Mouse (Mus musculus) forebrain, postnatal 0 days (tissue): ENCODE data around the gene Cpt1a. TPM values are rescaled to one million over a fixed set of nuclear protein-coding genes. Genes with fewer than 3 reads are reported as not detected.

Experiments used
- ATAC-seq: fragments of 200-750 bp; cut with Nextera tagmentation; 2 replicates; pipeline ENCODE4 v1.8.0; 2017; ENCODE audit warnings: mild to moderate bottlenecking, moderate library complexity
- DNase-seq: peaks from one replicate; pipeline ENCODE4 v3.0.0-alpha.2; 2015
- H3K27ac ChIP-seq: fragments of 300-500 bp; sonication (generic); 2 replicates; pipeline ENCODE4 v1.5.1; 2014; ENCODE audit warnings: low read depth, mild to moderate bottlenecking, antibody characterized with exemption, low read length, moderate library complexity, mixed read lengths
- H3K27me3 ChIP-seq: fragments of 300-500 bp; sonication (generic); 2 replicates; pipeline ENCODE4 v1.6.1; 2014; ENCODE audit warnings: mild to moderate bottlenecking, low read length, mixed read lengths; ENCODE audit not compliant: insufficient read depth
- H3K36me3 ChIP-seq: fragments of 300-500 bp; sonication (generic); 2 replicates; pipeline ENCODE4 v1.6.1; 2014; ENCODE audit warnings: mild to moderate bottlenecking, moderate library complexity; ENCODE audit not compliant: insufficient read depth
- H3K4me1 ChIP-seq: fragments of 300-500 bp; sonication (generic); 2 replicates; pipeline ENCODE4 v1.6.1; 2014; ENCODE audit warnings: antibody characterized with exemption; ENCODE audit not compliant: insufficient read depth
- H3K4me2 ChIP-seq: fragments of 300-500 bp; sonication (generic); 2 replicates; pipeline ENCODE4 v1.6.1; 2014; ENCODE audit warnings: low read depth, mild to moderate bottlenecking, moderate library complexity
- H3K4me3 ChIP-seq: fragments of 300-500 bp; sonication (generic); 2 replicates; pipeline ENCODE4 v1.5.1; 2014; ENCODE audit warnings: low read depth, low read length, mixed read lengths
- H3K9ac ChIP-seq: fragments of 300-500 bp; sonication (generic); 2 replicates; pipeline ENCODE4 v1.6.1; 2014; ENCODE audit warnings: mild to moderate bottlenecking
- H3K9me3 ChIP-seq: fragments of 300-500 bp; sonication (generic); 2 replicates; pipeline ENCODE4 v1.6.1; 2016; ENCODE audit warnings: low read length
- CTCF ChIP-seq: sonication (generic); IDR thresholded peaks from 2 replicates; pipeline ENCODE4 v1.5.1; 2016; ENCODE audit warnings: antibody characterized with exemption, control low read depth, low read depth
- WGBS: fragments of 180-500 bp; shearing (Covaris S2); extraction: QIAGEN DNeasy Blood & Tissue Kit; methylation state at CpG from one replicate; pipeline ENCODE4 v1.1.7; 2014; 5-methylcytosine and 5-hydroxymethylcytosine counted together
- polyA plus RNA-seq: library from polyadenylated mRNA; unstranded; fragments of >200 nt; fragmentation: Nextera tagmentation; extraction: Ambion mirVana; gene quantifications from 2 replicates; pipeline ENCODE4 v1.2.1, GENCODE M21; 2015
- total RNA-seq: library from RNA; depleted of rRNA; stranded (reverse); fragments of >200 nt; gene quantifications from 2 replicates; pipeline ENCODE4 v1.2.3, GENCODE M21; 2014; rRNA removed

The Cpt1a gene
- total RNA-seq (13.7 and 17.2 TPM in 2 replicates), polyA plus RNA-seq (13.1 and 17.0 TPM in 2 replicates)

DNA sequence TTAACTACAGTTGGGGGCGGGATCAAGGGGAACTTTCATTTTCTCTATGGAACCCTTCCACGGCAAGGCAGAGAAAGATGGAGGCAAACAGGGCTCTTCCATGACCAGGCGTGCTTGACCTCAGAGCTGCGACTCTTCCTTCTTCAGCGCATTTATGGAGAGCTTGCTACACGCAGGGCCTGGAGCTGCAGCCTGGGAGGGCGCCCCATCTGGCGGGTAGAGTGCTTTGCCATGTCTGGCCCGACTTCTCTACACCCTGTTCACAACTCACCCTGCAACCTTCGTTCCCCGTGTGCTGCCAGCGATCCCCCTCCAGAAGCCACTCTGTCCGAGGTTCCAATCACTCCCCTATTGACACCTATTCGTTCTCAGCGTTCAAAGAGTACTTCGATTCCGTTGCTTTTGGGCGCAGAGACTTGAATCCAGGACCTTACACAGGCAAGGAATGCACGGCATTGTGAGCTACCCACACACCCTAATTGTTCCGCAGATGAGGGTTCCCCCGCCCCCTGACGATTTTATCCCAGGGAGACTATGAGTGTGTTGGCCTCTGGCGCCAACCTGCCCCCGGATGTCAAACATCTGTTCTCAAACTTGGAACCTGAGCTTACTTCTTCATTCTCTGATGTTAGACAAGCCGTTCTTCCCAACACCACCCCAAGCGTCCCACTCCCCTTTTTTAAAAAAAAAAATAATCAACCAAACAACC, at the start of gene Cpt1a:
Cpt1a (plus strand) TSS at position 74 of the 709 bp plus-strand sequence.
- no peak within 1 kb of the TSS for H3K27ac ChIP-seq

DNA sequence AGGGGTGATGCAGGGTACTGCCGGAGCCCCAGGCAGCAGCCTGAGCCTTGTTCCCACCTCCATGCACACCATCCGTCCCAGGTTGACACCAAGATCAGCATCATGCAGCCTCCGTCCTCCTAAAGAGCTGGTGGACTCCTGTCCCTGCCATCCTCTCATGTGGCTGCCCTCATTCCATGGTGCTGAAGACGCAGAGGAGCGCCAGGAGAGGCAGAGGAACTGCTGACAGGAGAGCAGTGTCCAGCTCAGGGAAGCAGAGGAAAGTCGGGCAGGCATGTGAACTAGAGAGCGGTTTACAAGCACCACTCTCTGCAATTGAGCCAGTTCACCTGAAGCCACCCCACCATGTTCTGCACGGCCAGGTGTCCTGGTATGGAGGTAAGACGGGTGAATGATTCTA, 48.8 kb upstream of the Cpt1a start:
- WGBS: 94% methylated on average over 9 of the region's 9 CpGs
- Histone ChIP-seq H3K36me3 (peaks cover 90% of the 10 kb centered on the region), H3K27ac (no peak overlapping the region), H3K4me3 (no peak overlapping the region), H3K4me2 (no peak overlapping the region), H3K27me3 (no peaks in the 10 kb centered on the region), H3K4me1 (no peaks in the 10 kb centered on the region), H3K9ac (no peak overlapping the region), H3K9me3 (no peaks in the 10 kb centered on the region)
- TF ChIP-seq CTCF: no peak
- no peak for ATAC-seq
- no peak for DNase-seq

More for the DNA sequence above, at the start of gene Cpt1a:
- no peaks in the 10 kb centered on the region for H3K36me3 ChIP-seq
- H3K4me1 ChIP-seq: 0 out of 2 replicates have a peak, but pooled peaks cover 11% of the 10 kb centered on the region
- peak within 1 kb of the TSS; percentile 52 for H3K4me3 ChIP-seq
- 5% methylated on average over 26 of the region's 26 CpGs for WGBS
- H3K4me2 ChIP-seq: peak within 1 kb of the TSS; percentile 83
- H3K9me3 ChIP-seq: no peaks in the 10 kb centered on the region
- H3K9ac ChIP-seq: peak within 1 kb of the TSS; percentile 43
- H3K27me3 ChIP-seq: peaks cover 4% of the 10 kb centered on the region
- DNase-seq (peak; percentile 35), ATAC-seq (no peak)
- TF ChIP-seq CTCF: peak; percentile 48

DNA sequence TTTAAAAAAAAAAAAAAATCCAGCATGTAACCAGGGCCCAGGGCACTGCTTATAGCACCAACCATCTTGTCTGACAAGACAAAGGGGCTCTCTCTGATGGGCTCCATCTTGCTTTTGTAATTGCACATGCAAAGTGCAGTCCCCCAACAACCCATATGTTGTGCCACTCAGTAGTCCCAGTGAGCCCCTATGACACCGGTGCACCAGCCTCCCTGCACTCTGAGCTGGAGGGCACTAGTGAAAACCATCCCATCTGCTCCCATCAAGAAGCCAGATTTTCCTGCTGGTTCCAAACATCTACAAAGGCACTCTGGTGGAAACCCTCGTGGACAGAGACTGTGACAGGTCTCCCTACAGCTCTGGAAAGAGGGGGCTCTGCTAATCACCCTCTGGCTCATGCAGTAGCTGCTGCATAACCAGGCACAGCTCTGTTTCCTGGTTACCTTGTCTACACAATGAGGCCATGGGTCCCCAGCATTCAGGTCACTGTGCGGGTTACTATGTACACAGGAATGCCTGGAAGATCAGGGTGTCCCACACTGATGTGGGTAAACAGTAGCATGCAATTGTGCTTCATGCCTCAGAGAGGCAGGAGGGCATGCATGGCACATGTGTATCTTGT, 46.3 kb upstream of the Cpt1a start:
- Histone ChIP-seq H3K9ac (no peak overlapping the region), H3K27ac (no peak overlapping the region), H3K4me1 (no peaks in the 10 kb centered on the region), H3K27me3 (no peaks in the 10 kb centered on the region), H3K9me3 (no peaks in the 10 kb centered on the region), H3K4me2 (no peak overlapping the region), H3K36me3 (peaks cover 81% of the 10 kb centered on the region), H3K4me3 (no peak overlapping the region)
- DNase-seq: no peak
- no peak for ATAC-seq
- TF ChIP-seq CTCF: no peak
- 86% methylated on average over 3 of the region's 3 CpGs for WGBS

DNA sequence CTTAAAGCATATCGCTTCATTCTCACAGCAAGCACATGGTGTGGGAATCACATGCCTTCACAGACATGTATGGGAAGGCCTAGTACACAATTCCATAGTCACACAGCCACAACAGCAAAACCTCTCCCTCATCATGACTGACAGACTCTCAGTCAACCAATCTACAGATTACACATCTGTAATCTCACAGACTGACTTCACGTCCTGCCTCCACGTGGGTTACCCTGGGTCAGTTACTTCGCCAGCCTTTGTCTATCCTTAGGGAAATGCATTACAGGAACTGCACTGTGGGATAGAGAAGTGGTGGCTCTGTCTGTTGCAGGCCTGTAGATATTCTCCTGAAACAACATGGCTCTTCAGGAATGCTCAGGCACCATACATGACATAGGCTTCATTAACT, 40.2 kb upstream of the Cpt1a start:
- WGBS: 70% methylated on average over 4 of the region's 4 CpGs
- no peak overlapping the region for H3K27ac ChIP-seq
- H3K9me3 ChIP-seq: no peaks in the 10 kb centered on the region
- H3K36me3 ChIP-seq: peaks cover 52% of the 10 kb centered on the region
- peaks cover 7% of the 10 kb centered on the region for H3K4me1 ChIP-seq
- peak overlapping the region; percentile 82 for H3K9ac ChIP-seq
- no peaks in the 10 kb centered on the region for H3K27me3 ChIP-seq
- H3K4me3 ChIP-seq: peak overlapping the region; percentile 80
- no peak for TF ChIP-seq CTCF
- peak overlapping the region; percentile 80 for H3K4me2 ChIP-seq
- ATAC-seq (no peak), DNase-seq (no peak)

DNA sequence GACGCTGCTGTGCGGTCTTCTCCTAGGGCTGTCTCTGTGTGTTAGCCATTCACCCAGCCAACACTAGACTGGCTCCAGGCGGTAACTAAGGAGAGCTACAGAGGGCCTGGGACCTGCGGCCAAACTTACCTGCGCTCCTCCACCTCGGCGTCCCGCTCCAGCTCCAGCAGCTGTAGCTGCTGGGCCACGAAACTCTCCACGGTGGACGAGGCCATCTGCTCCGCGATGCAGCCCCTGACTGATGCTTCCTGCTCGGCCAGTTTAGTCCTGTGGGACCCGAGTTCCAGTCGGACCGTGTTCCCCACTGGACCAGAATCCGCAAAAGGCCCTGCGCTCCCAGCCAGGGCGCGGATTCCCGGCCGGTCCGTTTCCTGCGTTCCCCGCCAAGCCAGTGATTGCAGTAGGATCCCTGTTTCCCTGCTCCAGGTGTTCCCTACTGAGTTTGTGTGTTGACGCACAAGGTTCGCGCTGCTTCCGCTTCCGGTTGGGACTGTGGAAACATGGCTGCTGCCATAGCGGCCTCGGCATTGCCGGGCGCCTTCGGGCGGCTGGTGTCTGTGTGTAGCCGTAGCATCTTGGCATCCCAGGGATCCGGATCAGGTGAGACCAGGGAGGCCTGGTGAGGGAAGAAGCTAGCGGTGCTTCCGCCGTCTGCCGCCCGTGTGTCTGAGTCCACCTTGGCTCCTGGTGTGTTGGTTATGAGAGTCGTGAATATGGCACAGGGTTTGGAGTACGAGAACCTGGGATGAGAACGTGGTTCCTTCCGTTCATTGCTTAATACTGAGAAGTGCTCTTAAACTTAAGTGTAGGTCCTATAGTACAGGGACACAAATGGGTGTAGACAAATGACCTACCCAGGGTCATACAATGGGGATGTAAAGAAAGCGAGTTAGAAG, 39.3 kb upstream of the Cpt1a start, which contains the start of the genes Mrpl21 and Ighmbp2:
Mrpl21 (plus strand) TSS at position 330 of the 896 bp plus-strand sequence.
Ighmbp2 (minus strand) TSS at position 446 of the 896 bp plus-strand sequence.
- ATAC-seq: peak; percentile 99

DNA sequence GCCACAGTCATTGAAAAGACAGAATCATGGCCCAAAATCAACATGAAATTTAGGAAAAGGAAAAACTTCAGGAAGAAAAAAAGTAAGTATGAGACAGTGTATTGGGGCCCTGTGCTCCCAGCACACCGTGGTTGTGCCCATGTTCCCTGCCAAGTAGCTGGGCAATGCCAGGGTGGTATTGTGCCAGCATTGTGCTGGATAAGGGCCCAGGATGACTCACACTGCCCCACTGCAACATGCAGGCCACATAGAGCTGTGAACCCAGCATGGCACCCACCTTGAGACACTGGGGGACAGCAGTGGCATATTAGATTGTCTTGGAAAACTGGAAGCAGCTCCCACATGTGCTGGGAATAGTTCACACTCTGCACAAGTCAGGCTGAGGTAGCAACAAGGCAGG, 33.1 kb upstream of the Cpt1a start:
- Histone ChIP-seq H3K4me1 (no peaks in the 10 kb centered on the region), H3K4me3 (no peak overlapping the region), H3K4me2 (no peak overlapping the region), H3K36me3 (peaks cover 64% of the 10 kb centered on the region), H3K27me3 (no peaks in the 10 kb centered on the region), H3K9me3 (no peaks in the 10 kb centered on the region), H3K9ac (no peak overlapping the region), H3K27ac (no peak overlapping the region)
- ATAC-seq: no peak
- WGBS: 73% methylated on average over 1 of the region's 1 CpGs
- no peak for TF ChIP-seq CTCF
- DNase-seq: no peak

More for the DNA sequence above, 39.3 kb upstream of the Cpt1a start, which contains the start of the genes Mrpl21 and Ighmbp2:
- Histone ChIP-seq H3K9me3 (no peaks in the 10 kb centered on the region), H3K27ac (peak within 1 kb of the TSS; percentile 75), H3K4me2 (peak within 1 kb of the TSS; percentile 80), H3K4me3 (peak within 1 kb of the TSS; percentile 80), H3K27me3 (no peaks in the 10 kb centered on the region), H3K4me1 (peaks cover 7% of the 10 kb centered on the region), H3K9ac (peak within 1 kb of the TSS; percentile 82), H3K36me3 (peaks cover 51% of the 10 kb centered on the region)
- DNase-seq: peak; percentile 97
- WGBS: under 1% methylated on average over 49 of the region's 49 CpGs
- no peak; the same call in 1 of the 2 replicates for TF ChIP-seq CTCF
